In the genomic region with DNA sequence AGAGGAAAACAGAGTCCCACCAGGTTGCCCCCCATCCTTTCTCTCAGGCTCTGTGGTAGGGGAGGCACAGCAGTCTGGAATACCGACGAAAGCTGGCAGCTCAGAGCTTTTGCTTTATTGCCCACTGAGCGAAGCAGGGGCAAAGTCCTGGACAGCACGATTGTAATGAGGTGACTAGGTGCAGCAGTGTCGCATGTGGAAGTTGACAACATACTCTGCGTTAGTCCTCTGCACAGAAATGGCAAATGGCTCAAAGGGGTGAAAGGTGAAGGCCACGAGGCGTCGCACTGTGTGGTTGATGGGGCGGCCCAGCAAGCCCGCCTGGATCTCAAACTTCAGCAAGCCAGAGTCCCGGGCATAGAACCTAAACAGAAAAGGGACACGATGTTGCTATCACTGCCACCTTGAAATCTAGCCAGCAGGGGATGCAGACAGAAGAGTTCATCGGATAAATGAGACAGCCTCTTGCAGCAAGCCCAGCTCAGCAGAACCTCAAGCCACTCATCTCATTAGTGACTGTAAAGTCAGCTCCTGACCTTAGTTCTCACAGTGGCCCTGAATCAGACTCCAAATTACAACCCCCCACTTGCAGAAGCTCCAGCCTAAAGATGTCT, we compare ENCODE assay signal across 10 mouse cellular contexts. TPM values are rescaled to one million over a fixed set of nuclear protein-coding genes. Genes with fewer than 3 reads are reported as not detected.
A peak's percentile ranks its signal among the peaks of the same experiment; 100 is the strongest.
DNase-seq lines count a peak whose midpoint lies in the region; ATAC-seq and TF ChIP-seq lines count a peak whose summit lies in the region.
"Had no signal": no experiment of that assay in that cellular context is flagged by ENCODE, and none has a peak within 500 bp of the region (broad histone marks: within the 10 kb centered on the region; RNA-seq: fewer than 3 reads in every experiment).

No protein-coding gene starts in this region.

- 46% methylated on average over 14 of the region's 14 CpGs for WGBS in kidney, postnatal 0 days
- 42% methylated on average over 14 of the region's 14 CpGs for WGBS in kidney, embryonic 14.5 days
- 89% methylated on average over 14 of the region's 14 CpGs for WGBS in embryonic facial prominence, embryonic 15.5 days
- 82% methylated on average over 14 of the region's 14 CpGs for WGBS in midbrain, embryonic 13.5 days

- H3K9me3 ChIP-seq in kidney, postnatal 0 days (replicated peaks; ENCODE audit: low read length), result no peaks in the 10 kb centered on the region
- H3K9me3 ChIP-seq in kidney, embryonic 14.5 days (ENCODE audit: control insufficient read depth, low read length), result no peaks in the 10 kb centered on the region
- H3K9me3 ChIP-seq in embryonic facial prominence, embryonic 15.5 days (replicated peaks), result no peaks in the 10 kb centered on the region
- H3K9me3 ChIP-seq in midbrain, embryonic 13.5 days, result no peaks in the 10 kb centered on the region

- H3K36me3 ChIP-seq in kidney, postnatal 0 days (ENCODE audit: insufficient read depth, low read length), result peaks cover 11% of the 10 kb centered on the region
- peaks cover 32% of the 10 kb centered on the region for H3K36me3 ChIP-seq in kidney, embryonic 14.5 days (ENCODE audit: control insufficient read depth, insufficient read depth, low read length)
- H3K36me3 ChIP-seq in embryonic facial prominence, embryonic 15.5 days, result peaks cover 36% of the 10 kb centered on the region
- H3K36me3 ChIP-seq in midbrain, embryonic 13.5 days, result peaks cover 51% of the 10 kb centered on the region

- H3K27me3 ChIP-seq in kidney, postnatal 0 days (ENCODE audit: insufficient read depth, low read length), result no peaks in the 10 kb centered on the region
- H3K27me3 ChIP-seq in kidney, embryonic 14.5 days (ENCODE audit: control insufficient read depth, insufficient read depth, low read length), result no peaks in the 10 kb centered on the region
- no peaks in the 10 kb centered on the region for H3K27me3 ChIP-seq in embryonic facial prominence, embryonic 15.5 days
- H3K27me3 ChIP-seq in midbrain, embryonic 13.5 days, result no peaks in the 10 kb centered on the region

- no peak for TF ChIP-seq CTCF in kidney, postnatal 0 days (IDR thresholded peaks at IDR 0.05; ENCODE audit: low read depth)

- H3K4me2 ChIP-seq in kidney, postnatal 0 days (ENCODE audit: low read length), result no peak overlapping the region
- no peak overlapping the region for H3K4me2 ChIP-seq in kidney, embryonic 14.5 days (replicated peaks; ENCODE audit: low read depth, low read length)
- H3K4me2 ChIP-seq in embryonic facial prominence, embryonic 15.5 days (replicated peaks), result no peak overlapping the region
- no peak overlapping the region for H3K4me2 ChIP-seq in midbrain, embryonic 13.5 days (replicated peaks)

- no peaks in the 10 kb centered on the region for H3K4me1 ChIP-seq in kidney, postnatal 0 days (replicated peaks; ENCODE audit: insufficient read depth, low read length)
- no peaks in the 10 kb centered on the region for H3K4me1 ChIP-seq in kidney, embryonic 14.5 days (ENCODE audit: control insufficient read depth, insufficient read depth, low read length)
- peaks cover 7% of the 10 kb centered on the region; the same call in 1 of the 2 replicates for H3K4me1 ChIP-seq in embryonic facial prominence, embryonic 15.5 days
- peaks cover 23% of the 10 kb centered on the region for H3K4me1 ChIP-seq in midbrain, embryonic 13.5 days (replicated peaks)

- ATAC-seq in kidney, postnatal 0 days (replicated peaks; ENCODE audit: low FRiP score, low read depth), result peak; percentile 61; the same call in 1 of the 2 replicates
- ATAC-seq in kidney, embryonic 14.5 days (ENCODE audit: low FRiP score, low TSS enrichment), result no peak
- no peak for ATAC-seq in embryonic facial prominence, embryonic 15.5 days (ENCODE audit: insufficient number of reproducible peaks, low FRiP score, low TSS enrichment, low read depth)
- no peak for ATAC-seq in midbrain, embryonic 13.5 days

- peak; percentile 34 for DNase-seq in adrenal gland, postnatal 14 days
- DNase-seq in adrenal gland, postnatal 4 days (ENCODE audit: low spot score in 2 of 2), result no peak
- no peak for DNase-seq in kidney, postnatal 0 days (ENCODE audit: low spot score)
- DNase-seq in kidney, postnatal 4 days, result no peak
- no peak for DNase-seq in urinary bladder, adult 18-20 months (ENCODE audit: low spot score in 2 of 2)
- DNase-seq: kidney, adult 2 months; thymus, postnatal 25 days had no signal

- H3K9ac ChIP-seq in kidney, postnatal 0 days (ENCODE audit: low read depth, low read length), result no peak overlapping the region
- H3K9ac ChIP-seq in kidney, embryonic 14.5 days (ENCODE audit: low read depth, low read length), result no peak overlapping the region
- H3K9ac ChIP-seq in embryonic facial prominence, embryonic 15.5 days, result no peak overlapping the region
- no peak overlapping the region for H3K9ac ChIP-seq in midbrain, embryonic 13.5 days (replicated peaks)

- H3K27ac ChIP-seq in kidney, postnatal 0 days, result no peak overlapping the region
- no peak overlapping the region for H3K27ac ChIP-seq in kidney, embryonic 14.5 days (ENCODE audit: low read depth, low read length)
- H3K27ac ChIP-seq in embryonic facial prominence, embryonic 15.5 days (replicated peaks), result peak overlapping the region; percentile 72; the same call in 1 of the 2 replicates
- H3K27ac ChIP-seq in midbrain, embryonic 13.5 days, result peak overlapping the region; percentile 69

- H3K4me3 ChIP-seq in kidney, postnatal 0 days (replicated peaks; ENCODE audit: low read depth, low read length), result no peak overlapping the region
- no peak overlapping the region for H3K4me3 ChIP-seq in kidney, embryonic 14.5 days (ENCODE audit: low read length)
- no peak overlapping the region for H3K4me3 ChIP-seq in embryonic facial prominence, embryonic 15.5 days (replicated peaks)
- no peak overlapping the region for H3K4me3 ChIP-seq in midbrain, embryonic 13.5 days (replicated peaks)

RNA-seq across cellular contexts. Expression of a gene that starts 19.2 kb away (rescaled TPM):
- total RNA-seq in adrenal gland, postnatal 14 days (2021), result 11.4 and 14.5 TPM in 2 replicates
- total RNA-seq in adrenal gland, postnatal 4 days (2021), result 10 to 100 TPM; 13.2 to 14.0 TPM
- 13.9 TPM in 2 replicates for polyA plus RNA-seq in kidney, postnatal 0 days (2015; fragmentation: Nextera tagmentation; extraction: Ambion mirVana)
- 19.6 and 23.3 TPM in 2 replicates for polyA plus RNA-seq in kidney, embryonic 14.5 days (2014; fragmentation: Nextera tagmentation; extraction: Ambion mirVana)
- 16.5 and 18.1 TPM in 2 replicates for polyA plus RNA-seq in embryonic facial prominence, embryonic 15.5 days (2015; fragmentation: Nextera tagmentation; extraction: Ambion mirVana)
- polyA plus RNA-seq in midbrain, embryonic 13.5 days (2015; fragmentation: Nextera tagmentation; extraction: Ambion mirVana), result 17.7 and 18.1 TPM in 2 replicates

RNA-seq across cellular contexts. Expression of a gene that starts 44.5 kb away (rescaled TPM):
- 40.3 and 47.7 TPM in 2 replicates for total RNA-seq in adrenal gland, postnatal 14 days (2021)
- 10 to 100 TPM; 42.5 to 47.0 TPM for total RNA-seq in adrenal gland, postnatal 4 days (2021)
- 79.6 and 80.4 TPM in 2 replicates for polyA plus RNA-seq in kidney, postnatal 0 days (2015; fragmentation: Nextera tagmentation; extraction: Ambion mirVana)
- 71.8 and 85.4 TPM in 2 replicates for polyA plus RNA-seq in kidney, embryonic 14.5 days (2014; fragmentation: Nextera tagmentation; extraction: Ambion mirVana)
- 51.1 and 51.5 TPM in 2 replicates for polyA plus RNA-seq in embryonic facial prominence, embryonic 15.5 days (2015; fragmentation: Nextera tagmentation; extraction: Ambion mirVana)
- 58.6 and 64.2 TPM in 2 replicates for polyA plus RNA-seq in midbrain, embryonic 13.5 days (2015; fragmentation: Nextera tagmentation; extraction: Ambion mirVana)

RNA-seq across cellular contexts. Expression of a gene that starts 44.9 kb away (rescaled TPM):
- total RNA-seq in adrenal gland, postnatal 14 days (2021), result 85.6 and 91.2 TPM in 2 replicates
- total RNA-seq in adrenal gland, postnatal 4 days (2021), result 10 to 100 TPM; 83.5 to 88.1 TPM
- 71.0 and 77.3 TPM in 2 replicates for polyA plus RNA-seq in kidney, postnatal 0 days (2015; fragmentation: Nextera tagmentation; extraction: Ambion mirVana)
- 83.5 and 112 TPM in 2 replicates for polyA plus RNA-seq in kidney, embryonic 14.5 days (2014; fragmentation: Nextera tagmentation; extraction: Ambion mirVana)
- polyA plus RNA-seq in embryonic facial prominence, embryonic 15.5 days (2015; fragmentation: Nextera tagmentation; extraction: Ambion mirVana), result 69.5 and 74.8 TPM in 2 replicates
- polyA plus RNA-seq in midbrain, embryonic 13.5 days (2015; fragmentation: Nextera tagmentation; extraction: Ambion mirVana), result 73.1 and 79.1 TPM in 2 replicates

Comparison
In these comparisons a context has a peak if more than half of its experiments do, and no peak if none do; other contexts are left out.
1. H3K27ac ChIP-seq: peak in embryonic facial prominence, embryonic 15.5 days (single experiment) and midbrain, embryonic 13.5 days (single experiment); none in kidney, postnatal 0 days (single experiment) and kidney, embryonic 14.5 days (single experiment).